Mouse (Mus musculus) gastrocnemius, adult 18-20 months (tissue): ENCODE results near the gene Kctd2. TPM values are rescaled to one million over a fixed set of nuclear protein-coding genes. Genes with fewer than 3 reads are reported as not detected.
"Not testable (repeated sequence)": the region's sequence is repeated elsewhere in the genome, so short reads cannot be mapped to it uniquely, and the experiment has no call there.

Source experiments
- DNase-seq: peaks from one replicate; pipeline ENCODE4 v3.0.0; 2021; ENCODE audit warnings: low spot score
- total RNA-seq, 2 experiments: library from RNA; stranded (reverse); gene quantifications; 2 replicates each; pipeline ENCODE4 v1.2.3; 2021

Gene Kctd2
- total RNA-seq, 2 experiments from 2014 or later = 15.9 to 17.7 TPM

GRCm38 (mm10) chr11:115437571-115438122 is 17.7 kb downstream of the Kctd2 start:
- DNase-seq = no peak

DNA sequence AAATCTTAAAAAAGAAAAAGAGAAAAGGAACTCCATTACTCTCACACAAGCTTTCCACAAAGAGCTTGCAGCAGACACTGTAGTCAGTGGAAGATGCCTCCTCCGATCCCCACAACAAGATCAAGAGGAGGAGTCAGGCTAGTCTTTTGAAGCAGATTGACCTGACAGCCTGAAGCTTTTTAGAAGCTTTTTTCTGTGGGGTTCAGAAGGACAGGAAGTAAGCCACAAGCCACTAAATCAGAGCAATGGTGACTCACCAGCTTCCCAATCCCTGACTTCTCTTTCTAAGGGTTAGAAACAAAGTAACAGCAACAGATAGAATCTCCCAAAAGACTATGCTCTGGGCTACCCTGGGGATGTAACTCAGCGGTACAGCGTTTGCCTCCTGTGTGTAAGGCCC is 19.4 kb downstream of the Kctd2 start:
- no peak for DNase-seq

- no peak for DNase-seq
These were observed 20.1 kb downstream of the Kctd2 start, which contains the start of gene Trim80 for GRCm38 (mm10) chr11:115439906-115440595. Gene Trim80, plus strand, starts transcription at chr11:115440545.

- DNase-seq = no peak
These were observed 21.5 kb downstream of the Kctd2 start for GRCm38 (mm10) chr11:115441417-115441816.

DNA sequence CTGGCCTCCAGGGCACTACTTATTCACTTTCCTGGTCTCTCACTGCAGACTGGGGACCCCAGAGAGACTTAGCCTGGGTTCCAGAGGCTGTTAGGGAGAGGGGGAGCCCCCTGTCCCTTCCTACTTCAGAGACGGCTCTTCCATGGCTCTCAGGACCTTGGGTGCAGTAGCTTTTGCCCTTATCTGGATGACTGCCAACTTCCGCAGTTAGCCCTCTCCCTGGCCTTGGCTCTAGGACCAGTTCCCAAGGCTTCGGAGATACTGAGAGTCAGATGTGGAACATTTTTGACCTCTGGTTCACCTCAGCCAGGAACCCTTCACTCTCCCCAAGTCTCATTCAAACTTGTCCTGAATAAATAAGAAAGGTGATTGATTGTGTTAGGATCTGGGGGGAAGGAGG is 27.0 kb downstream of the Kctd2 start:
- no peak for DNase-seq

- no peak for DNase-seq
These were observed 27.5 kb downstream of the Kctd2 start for GRCm38 (mm10) chr11:115447321-115447885.

DNA sequence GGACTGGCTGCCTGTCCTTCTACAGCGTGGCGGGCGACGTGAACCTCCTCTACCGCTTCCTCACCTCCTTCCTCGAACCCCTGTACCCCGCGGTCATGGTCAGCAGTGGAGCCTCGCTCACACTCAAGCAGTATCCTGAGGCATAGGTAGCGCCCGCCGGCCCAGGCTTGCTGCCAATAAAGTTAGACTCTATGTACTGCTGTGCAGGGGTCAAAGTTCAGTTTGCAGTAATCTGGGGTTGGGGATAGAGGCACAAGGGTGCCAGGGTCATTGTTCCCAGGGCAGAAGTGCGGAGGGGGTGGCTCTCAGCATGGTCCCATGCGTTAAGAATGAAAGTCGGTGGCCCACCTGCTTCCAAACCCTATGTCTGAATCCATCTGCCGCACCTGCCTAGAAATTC is 28.1 kb downstream of the Kctd2 start:
- DNase-seq = no peak

- DNase-seq = no peak
These were observed 29.1 kb downstream of the Kctd2 start for GRCm38 (mm10) chr11:115448998-115449397.

DNA sequence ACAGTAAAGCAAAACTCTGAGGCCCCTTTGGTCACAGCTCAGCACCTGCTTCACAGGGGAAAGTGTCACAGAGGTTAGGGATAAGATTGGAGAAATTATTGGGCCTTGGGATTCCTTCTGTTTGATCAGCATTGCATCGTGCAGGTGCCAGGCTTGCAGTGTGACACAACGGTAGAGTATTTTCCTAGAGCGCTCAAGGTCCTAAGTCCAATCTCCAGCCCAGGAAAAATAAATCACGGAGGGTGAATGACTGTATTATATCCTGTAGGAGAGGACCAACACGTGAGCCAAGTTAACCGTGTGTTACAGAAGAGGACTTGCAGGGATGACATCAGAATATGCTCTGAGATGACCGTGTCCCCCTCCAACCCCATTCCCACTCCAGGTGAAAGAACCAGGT is 30.2 kb downstream of the Kctd2 start:
- no peak for DNase-seq

GRCm38 (mm10) chr11:115451781-115452241 is 31.9 kb downstream of the Kctd2 start:
- DNase-seq = no peak

DNA sequence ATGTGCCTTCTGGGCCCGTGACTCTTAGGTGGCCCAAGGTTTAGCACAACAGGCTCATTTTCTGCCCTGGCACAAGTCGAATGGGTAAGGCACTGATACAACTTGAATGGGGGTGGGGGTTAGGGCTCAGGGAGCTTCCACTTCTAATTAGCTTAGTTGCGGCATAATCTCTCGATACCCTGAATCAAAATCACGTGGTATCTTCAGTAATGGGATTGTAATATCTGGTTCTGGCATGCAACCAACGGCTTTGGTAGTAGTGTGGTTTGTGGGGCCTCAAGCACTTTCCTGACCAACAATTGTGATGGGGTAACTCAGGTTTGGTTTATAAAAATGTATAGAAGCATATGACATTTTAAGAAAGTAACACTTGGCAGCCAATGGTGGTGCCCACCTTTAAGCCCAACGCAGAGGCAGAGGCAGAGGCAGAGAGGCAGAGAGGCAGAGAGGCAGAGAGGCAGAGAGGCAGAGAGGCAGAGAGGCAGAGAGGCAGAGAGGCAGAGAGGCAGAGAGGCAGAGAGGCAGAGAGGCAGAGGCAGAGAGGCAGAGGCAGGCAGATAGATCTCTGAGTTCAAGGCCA is 32.4 kb downstream of the Kctd2 start:
- no peak for DNase-seq

- no peak for DNase-seq
These were observed 33.4 kb downstream of the Kctd2 start for GRCm38 (mm10) chr11:115453306-115453705.

- DNase-seq = not testable (repeated sequence)
These were observed 34.9 kb downstream of the Kctd2 start for GRCm38 (mm10) chr11:115454822-115455221.

- no peak for DNase-seq
These were observed 35.7 kb downstream of the Kctd2 start for GRCm38 (mm10) chr11:115455619-115456018.

- no peak for DNase-seq
These were observed 36.3 kb downstream of the Kctd2 start for GRCm38 (mm10) chr11:115456182-115456581.

- no peak for DNase-seq
These were observed 37.5 kb downstream of the Kctd2 start for GRCm38 (mm10) chr11:115457405-115457804.

DNA sequence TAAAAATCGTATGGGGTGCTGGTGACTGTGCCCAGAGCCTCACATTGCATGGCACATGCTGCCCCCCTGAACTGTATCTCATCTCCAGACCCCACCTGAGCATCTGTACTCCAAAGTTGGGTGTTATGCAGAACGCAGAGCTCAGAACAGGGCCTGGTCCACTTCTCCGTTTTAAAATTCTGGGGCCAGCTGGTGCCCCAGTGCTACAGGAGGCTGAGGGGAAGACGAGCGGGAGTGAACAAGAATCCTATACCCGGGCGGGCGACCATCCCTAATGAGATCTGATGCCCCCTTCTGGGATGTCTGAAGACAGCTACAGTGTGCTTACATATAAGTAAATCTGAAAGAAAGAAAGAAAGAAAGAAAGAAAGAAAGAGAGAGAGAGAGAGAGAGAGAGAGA is 41.0 kb downstream of the Kctd2 start:
- DNase-seq = no peak

DNA sequence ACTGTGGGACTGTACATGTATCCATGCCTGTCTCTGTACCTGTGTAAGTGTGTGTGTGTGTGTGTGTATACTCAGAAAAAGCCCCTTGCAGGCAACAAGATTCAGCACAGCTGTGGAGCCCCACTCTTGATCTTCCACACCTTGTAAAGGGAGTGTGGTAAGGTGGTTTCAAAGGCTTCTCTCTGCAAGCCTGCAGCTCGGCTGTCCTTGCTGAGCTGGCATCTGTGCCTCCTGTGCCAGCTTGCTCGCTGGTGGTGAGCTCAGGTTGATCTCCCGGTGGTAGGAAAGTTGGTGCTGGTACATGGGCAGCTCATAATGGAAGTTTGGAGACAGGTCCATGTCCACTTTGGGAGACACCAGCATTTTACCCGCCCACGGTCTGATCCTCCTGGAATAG is 41.9 kb downstream of the Kctd2 start:
- DNase-seq = no peak

DNA sequence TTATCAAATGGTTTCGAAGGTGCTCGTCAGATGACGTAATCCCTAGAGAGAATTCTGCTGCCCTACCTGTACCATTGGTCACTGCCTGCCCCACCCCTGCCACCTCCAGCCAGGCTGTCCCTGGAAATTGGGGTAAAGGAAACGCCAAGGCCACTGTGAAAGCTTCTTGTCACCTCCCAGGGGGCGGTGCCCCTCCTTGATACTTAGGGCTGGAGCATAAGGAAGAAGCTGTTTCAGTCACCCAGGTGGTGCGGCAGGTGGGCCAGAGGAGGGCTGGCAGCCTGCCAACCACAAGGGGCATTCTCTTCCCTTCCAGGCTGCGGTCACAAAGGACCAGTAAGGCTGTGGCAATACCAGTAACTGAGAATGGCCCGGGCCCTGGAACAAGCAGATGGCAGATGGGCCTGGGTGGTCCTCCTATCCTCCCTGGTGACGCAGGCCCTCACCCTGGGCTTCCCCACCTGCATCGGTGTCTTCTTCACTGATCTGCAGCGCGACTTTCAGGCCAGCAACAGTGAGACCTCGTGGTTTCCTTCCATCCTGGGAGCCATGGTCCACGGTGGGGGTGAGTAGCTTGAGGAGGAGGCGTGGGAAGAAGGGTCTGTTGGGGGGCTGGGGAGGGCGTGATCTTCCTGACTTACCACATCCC is 42.4 kb downstream of the Kctd2 start, which contains the start of gene Slc16a5:
Gene Slc16a5 (plus strand): TSS at position 232 of the 649 bp plus-strand sequence.
- no peak for DNase-seq

DNA sequence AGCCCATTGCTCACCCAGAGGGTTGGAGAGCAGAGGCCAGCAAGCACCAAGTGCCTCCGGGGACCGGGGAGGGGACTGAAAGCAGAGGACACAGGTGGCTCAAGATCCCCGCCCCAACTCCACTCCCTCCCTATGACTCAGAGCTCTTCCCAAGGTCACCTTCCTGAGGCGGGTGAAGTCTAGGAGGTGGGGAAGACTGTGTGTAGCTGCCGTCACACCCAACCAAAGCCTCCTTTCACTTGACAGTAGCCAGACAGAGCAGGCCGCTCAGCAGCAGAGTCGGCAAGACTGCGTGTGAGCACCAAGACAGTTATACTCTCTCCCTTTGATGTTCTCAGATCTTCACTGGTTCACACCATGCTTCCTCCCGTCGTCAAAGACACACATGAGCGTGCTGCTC is 43.5 kb downstream of the Kctd2 start:
- no peak for DNase-seq

GRCm38 (mm10) chr11:115464851-115465250 is 44.9 kb downstream of the Kctd2 start:
- DNase-seq = no peak

DNA sequence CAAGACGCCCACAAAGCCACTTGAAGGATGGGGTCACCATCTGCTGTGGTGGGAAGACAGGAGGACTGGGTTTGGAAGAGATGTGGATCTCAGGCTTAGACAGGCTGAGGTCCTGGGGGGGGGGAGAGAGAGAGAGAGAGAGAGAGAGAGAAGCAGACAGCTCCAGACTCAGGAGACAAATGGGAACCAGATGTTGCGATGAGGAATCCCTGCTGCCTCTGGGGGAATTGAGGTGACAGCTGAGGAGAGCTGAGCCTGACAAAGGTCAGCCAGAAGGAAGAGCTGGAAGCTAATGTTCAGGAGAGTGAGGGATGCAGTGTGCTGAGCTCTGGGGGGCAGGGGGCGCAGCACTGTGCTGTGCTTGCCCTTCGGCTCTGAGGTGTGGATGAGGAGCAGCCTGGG is 47.3 kb downstream of the Kctd2 start:
- no peak for DNase-seq
